Mouse (Mus musculus) T-helper 17 cell (primary cell): Measurements from ENCODE around the gene Dst.

Source experiments
- in situ Hi-C, 2 experiments: fragments of 300-600 bp; cut with MboI, MseI; formaldehyde crosslinking; loops; 1 replicate in 1 of 2; 2 replicates in 1 of 2; pipeline ENCODE4 v1.15.1; 2025; ENCODE audit warnings: high pct_unique_total_duplicates in 2 of 2

Dst gene

DNA sequence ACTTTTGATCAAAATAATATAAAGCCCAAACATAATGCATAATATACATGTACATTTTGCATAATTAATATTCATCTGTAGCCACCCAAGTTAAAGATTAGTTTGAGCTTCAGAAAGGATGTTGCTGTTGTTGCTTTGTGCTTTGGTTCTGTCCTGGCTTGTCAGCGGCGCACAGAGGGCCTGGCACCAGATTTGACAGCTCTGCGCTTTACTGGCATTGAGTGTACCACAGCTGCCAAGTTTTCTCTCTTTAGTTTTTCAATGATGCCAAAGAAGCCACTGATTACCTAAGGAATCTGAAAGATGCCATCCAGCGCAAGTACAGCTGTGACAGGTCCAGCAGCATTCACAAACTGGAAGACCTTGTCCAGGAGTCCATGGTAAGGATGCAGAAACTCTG lies 257.9 kb downstream of the Dst start:
- in situ Hi-C loops: no loop called here

DNA sequence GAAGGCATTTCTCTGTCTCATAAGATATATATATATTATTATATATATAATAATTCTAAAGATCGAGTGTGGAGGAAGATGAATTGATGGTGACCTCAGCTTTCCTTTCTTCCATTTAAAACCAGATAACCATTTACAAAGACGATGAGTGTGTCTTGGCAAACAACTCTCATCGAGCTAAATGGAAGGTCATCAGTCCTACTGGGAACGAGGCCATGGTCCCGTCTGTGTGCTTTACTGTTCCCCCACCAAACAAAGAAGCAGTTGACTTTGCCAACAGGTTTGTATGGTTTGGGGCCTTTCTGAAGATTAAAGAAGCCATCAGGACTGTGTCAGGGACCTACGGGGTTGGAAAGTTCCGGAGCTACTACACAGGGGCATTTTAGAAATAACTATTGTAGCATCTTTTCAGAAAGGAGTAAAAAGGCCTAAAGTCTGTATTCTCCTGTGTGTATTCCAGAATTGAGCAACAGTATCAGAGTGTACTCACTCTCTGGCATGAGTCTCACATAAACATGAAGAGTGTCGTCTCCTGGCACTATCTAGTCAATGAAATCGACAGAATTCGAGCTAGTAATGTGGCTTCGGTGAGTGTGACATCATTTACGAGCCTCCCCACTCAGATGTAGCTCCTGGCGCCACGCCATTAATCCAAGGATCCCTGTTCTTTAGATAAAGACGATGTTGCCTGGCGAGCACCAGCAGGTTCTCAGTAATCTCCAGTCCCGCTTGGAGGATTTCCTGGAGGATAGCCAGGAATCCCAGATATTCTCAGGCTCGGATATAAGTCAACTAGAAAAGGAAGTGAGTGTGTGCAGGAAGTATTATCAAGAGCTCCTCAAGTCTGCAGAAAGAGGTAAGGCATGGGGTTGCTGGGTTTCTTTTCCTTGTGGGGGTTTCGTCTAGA lies 259.4 kb downstream of the Dst start:
- in situ Hi-C loops: no loop called here

DNA sequence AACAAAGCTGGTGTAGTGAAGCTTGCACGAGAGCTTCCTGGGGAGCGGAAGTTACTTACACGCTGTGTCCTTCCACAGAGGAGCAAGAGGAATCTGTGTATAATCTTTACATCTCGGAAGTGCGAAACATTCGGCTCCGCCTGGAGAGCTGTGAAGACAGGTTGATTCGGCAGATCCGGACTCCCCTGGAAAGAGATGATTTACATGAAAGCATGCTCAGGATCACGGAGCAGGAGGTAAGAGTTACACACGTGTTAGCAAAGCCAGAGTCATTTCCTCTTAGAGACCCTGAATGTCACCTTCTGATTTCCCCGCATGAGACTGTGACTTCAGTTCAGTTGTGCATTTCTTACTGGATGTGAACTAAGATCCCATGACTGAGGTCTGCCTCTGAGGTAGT lies 261.1 kb downstream of the Dst start:
- in situ Hi-C loops: no loop called here

DNA sequence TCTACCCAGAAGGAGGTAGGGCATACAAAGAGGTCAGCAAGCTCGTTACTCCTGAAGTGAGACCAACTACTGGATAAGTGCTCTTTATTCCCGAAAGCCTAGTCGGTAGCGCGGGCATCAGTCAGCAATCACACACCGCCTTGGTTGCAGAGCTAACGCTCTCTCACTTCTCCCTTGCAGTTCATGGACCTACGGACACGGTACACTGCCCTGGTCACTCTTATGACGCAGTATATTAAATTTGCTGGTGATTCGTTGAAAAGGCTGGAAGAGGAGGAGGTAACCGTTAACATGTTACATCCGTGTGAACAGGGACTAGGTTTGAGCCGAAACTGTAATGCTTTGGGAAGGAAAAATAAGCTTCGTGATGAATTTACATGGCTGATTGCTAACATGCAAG lies 266.5 kb downstream of the Dst start:
- in situ Hi-C loops: no loop called here

DNA sequence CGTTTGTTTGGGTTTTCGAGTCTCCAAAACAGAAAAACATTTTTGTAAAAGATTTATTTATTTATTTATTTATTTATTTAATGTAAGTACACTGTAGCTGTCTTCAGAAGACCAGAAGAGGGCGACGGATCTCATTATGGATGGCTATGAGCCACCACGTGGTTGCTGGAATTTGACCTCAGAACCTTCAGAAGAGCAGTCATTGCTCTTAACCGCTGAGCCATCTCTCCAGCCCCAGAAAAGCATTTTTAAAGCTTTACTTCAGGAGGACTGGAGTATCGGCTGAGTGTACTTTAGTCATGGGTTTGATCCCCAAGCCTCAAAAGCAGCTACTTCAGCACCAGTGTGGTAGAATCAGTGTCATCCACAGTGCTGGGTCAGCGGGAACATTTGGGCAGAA lies 266.9 kb downstream of the Dst start:
- in situ Hi-C loops: no loop called here

DNA sequence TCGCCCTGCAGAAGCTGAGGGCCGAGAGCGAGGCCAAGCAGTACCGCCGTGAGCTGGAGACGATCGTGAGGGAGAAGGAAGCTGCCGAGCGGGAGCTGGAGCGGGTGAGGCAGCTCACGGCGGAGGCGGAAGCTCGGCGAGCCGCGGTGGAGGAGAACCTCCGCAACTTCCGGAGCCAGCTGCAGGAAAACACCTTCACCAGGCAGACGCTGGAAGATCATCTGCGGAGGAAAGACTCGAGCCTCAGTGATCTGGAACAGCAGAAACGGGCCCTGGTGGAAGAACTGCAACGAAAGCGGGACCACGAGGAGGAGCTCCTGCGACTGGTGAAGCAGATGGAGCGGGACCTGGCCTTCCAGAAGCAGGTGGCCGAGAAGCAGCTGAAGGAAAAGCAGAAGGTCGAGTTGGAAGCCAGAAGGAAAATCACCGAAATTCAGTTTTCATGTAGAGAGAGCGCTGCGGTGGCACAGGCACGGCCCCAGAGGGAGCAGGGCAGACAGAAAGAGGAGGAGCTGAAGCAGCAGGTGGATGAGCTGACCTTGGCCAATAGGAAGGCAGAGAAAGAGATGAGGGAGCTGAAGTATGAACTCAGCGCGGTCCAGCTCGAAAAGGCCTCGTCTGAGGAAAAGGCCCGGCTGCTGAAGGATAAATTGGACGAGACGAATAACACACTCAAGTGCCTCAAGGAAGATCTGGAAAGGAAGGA lies 270.1 kb downstream of the Dst start:
- in situ Hi-C loops: no loop called here

DNA sequence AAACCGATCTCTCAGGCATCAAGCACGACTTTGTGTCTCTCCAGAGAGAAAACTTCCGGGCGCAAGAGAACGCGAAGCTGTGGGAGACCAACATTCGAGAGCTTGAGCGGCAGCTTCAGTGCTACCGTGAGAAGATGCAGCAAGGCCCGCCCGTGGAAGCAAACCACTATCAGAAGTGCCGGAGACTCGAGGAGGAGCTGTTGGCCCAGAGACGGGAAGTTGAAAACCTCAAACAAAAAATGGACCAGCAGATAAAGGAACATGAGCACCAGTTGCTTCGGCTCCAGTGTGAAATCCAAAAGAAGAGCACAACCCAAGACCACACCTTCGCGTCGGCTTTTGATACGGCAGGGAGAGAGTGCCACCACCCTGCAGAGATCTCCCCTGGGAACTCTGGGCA lies 271.7 kb downstream of the Dst start:
- in situ Hi-C loops: loop anchor here in 1 of 2 experiments (10.0 kb wide), 1 partner anchor 125 kb away; no protein-coding TSS in a partner anchor

DNA sequence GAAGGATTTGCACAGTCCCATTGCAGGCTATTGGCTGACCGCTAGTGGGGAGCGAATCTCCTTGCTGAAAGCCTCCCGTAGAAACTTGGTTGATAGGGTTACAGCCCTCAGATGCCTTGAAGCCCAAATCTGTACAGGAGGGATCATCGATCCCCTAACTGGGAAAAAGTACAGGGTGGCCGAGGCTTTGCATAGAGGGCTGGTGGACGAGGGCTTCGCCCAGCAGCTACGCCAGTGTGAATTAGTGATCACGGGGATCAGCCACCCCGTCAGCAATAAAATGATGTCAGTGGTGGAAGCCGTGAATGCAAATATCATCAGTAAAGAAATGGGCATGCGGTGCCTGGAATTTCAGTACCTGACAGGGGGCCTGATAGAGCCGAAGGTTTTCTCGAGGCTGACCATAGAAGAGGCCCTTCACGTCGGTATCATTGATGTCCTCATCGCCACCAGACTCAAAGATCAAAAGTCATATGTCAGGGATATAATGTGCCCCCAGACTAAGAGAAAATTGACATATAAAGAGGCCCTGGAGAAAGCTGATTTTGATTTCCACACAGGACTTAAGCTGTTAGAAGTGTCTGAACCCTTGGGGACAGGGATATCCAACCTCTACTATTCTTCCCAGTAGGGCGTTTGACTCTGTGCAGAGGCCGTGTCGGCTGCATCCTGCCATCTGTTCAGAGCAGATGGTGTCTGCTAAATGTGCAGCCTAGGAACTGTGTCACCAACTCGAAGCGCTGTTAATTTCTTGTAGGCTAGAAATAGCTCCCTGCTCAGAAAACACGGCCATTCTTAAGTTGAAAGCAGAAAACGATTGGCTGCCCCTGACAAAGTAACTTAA lies 274.6 kb downstream of the Dst start:
- in situ Hi-C loops: loop anchor here in 1 of 2 experiments (10.0 kb wide), 1 partner anchor 128 kb away; no protein-coding TSS in a partner anchor

DNA sequence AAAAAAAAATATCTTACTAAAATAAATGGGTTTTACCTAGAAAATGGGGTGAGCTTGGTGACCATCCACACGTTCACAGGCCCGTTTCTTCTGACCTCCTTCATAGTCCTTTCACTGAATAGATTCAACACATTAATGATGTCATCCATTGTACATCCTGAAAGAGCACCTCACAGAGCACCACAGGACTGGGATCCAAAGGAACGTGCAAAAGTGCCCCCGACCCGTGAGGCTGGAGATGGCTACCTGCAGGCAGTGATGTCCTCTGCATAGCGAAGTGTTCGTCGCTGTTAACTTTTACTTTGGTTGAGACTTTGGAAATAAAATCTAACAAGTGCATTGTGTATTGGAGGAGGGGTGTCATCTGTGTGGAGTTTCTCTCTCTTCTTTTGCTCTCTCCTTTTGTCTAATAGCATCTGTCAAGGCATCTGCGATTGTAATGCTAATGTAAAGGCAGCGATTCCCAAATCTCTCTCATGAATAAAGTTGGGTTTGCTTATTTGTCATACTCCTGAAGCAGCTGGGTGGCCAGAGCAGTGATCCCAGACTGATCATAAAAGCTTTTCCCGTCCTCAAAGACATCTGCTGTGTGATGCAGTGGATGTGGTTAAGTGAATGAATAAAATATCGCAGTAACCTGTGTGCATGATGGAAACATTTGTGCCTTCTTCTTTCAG lies 275.4 kb downstream of the Dst start:
- in situ Hi-C loops: loop anchor here in 1 of 2 experiments (10.0 kb wide), 1 partner anchor 129 kb away; no protein-coding TSS in a partner anchor

DNA sequence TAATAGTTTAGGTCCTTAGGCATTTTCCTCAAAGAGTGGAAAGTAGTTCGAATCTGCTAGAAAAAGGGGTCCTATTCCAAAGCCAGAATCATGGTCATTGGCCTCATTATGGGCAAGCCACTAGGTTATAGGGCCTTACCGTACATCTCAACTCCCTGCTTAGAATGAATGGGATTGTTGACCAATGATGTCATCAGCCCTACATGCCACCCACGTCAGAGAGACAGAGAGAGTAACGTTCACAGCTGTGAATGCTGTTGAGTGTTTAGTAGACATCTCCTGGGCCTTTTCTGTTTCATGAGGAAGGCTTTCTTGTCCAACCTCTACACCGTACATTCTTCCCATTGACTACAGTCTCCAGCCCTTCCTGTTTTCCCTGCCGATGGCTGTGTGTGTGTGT lies 276.2 kb downstream of the Dst start:
- in situ Hi-C loops: loop anchor here in 1 of 2 experiments (10.0 kb wide), 1 partner anchor 129 kb away; no protein-coding TSS in a partner anchor

DNA sequence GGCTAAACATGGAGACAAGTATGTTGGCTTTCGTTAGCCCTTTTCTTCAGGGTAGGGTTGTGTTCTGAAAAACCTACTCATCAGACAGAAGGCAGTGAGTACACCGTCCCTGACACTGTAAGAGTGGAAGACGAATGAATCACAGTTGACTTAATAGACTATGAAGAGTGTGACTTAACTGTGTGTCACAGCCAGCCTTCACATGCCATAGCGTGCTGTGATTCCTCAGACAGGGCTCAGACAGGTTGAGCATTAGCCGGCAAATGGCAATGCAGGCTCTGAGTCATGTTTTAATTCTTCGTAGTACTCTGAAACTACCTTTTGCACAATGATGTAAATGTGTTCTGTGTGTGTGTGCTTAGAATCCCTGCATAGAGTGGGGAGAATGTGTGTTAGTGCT lies 278.0 kb downstream of the Dst start:
- in situ Hi-C loops: loop anchor here in 1 of 2 experiments (5.0 to 10.0 kb wide), 2 partner anchors 131 to 189 kb away; no protein-coding TSS in a partner anchor

DNA sequence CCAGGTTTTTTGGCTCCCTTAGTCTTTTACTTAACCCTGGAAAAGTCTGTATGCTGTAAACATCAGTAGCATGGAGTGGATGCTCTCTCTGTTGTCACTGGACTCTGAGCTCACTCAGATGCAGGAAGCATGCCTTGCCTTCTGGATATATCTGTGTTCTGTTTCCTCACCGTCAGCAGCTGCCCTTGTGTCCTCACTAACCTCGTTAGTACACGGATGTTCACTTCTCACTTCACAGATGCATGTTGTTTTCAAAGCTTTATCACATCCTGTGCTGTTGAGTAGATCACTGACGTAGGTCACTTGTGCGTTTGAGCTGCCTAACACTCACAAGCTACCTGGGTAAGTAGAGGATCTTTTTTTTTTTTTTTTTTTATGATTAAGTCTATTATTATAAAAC lies 279.5 kb downstream of the Dst start:
- in situ Hi-C loops: loop anchor here in 1 of 2 experiments (5.0 to 10.0 kb wide), 2 partner anchors 133 to 190 kb away; no protein-coding TSS in a partner anchor

DNA sequence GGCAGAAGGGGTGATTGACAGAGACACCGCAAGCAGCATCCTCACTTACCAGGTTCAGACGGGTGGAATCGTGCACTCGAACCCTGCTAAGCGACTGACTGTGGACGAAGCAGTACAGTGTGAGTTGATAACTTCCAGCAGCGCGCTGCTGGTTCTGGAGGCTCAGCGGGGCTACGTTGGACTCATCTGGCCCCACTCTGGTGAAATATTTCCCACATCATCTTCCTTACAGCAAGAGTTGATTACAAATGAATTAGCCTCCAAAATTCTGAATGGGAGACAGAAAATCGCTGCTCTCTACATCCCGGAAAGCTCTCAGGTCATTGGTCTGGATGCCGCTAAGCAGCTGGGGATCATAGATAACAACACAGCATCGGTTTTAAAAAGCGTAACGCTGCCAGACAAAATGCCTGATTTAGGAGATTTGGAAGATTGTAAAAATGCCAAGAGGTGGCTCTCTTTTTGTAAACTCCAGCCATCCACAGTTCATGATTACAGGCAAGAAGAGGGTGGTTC lies 280.8 kb downstream of the Dst start:
- in situ Hi-C loops: loop anchor here in 1 of 2 experiments (5.0 to 10.0 kb wide), 2 partner anchors 134 to 191 kb away; no protein-coding TSS in a partner anchor

DNA sequence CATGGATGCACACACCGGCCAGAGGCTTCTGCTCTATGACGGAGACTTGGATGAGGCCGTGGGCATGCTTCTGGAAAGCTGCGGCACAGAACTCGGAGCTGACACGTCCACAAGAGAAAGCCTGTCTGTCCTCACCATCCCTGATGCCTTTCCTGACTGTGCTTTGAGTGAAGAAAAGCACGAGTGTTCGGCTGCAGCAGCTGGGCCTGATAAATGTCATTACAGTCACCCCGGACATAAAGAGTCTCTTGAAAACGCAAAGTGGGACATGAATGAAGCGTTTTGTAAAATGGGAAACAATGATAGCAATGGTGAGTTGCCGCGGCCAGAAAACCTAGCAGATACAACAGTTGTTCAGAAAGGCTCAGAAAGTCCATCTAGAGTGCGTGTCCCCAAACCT lies 281.3 kb downstream of the Dst start:
- in situ Hi-C loops: loop anchor here in 1 of 2 experiments (5.0 to 10.0 kb wide), 2 partner anchors 135 to 192 kb away; no protein-coding TSS in a partner anchor

DNA sequence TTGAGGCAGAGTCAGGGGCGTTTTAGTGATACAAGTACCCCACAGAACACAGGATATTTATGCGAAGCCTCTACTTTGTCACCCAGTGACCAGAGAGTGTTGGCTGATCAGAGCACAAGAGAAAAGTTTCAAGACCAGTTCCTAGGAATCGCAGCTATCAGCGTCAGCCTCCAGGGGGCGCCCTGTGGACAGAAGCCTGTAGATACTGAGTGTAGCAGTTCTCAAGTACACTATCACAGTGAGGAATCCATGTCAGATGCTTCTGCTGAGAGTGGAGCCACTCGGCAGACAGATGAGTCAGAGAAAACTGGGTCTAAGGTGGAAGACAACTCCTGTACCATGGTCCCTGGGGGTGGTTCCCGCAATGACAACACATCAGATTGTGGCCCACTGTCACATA lies 281.9 kb downstream of the Dst start:
- in situ Hi-C loops: loop anchor here in 1 of 2 experiments (5.0 to 10.0 kb wide), 2 partner anchors 135 to 193 kb away; no protein-coding TSS in a partner anchor

DNA sequence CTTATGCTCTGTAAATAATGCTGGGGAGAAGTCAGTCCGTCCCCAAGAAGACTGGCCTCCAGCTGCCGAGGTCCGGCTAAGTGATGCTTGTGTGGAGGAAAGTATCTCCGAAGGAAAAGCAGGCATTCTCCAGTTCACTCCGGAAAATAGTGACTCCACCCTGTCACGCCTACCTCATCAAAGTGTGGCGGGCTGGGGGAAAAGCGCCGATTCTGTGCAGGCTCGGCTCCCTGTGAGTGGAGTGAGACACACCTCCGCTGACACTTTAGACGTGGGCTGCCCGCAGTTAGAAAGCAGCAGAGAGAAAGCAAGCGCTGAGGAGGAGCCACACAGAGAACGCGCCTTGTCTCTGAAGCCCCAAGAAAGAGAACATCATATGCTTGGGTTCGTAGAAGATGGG lies 284.1 kb downstream of the Dst start:
- in situ Hi-C loops: no loop called here

DNA sequence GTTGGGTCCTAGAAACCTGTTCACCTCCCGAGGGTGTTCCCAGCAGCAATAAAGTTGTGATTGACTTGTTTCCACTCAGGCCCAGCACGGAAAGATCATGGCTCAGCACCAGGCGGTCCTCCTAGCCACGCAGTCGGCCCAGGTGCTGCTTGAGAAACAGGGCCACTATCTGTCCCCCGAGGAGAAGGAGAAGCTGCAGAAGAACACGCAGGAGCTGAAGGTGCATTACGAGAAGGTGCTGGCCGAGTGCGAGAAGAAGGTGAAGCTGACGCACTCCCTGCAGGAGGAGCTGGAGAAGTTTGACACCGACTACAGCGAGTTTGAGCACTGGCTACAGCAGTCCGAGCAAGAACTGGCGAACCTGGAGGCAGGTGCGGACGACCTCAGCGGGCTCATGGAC lies 292.8 kb downstream of the Dst start:
- in situ Hi-C loops: no loop called here

DNA sequence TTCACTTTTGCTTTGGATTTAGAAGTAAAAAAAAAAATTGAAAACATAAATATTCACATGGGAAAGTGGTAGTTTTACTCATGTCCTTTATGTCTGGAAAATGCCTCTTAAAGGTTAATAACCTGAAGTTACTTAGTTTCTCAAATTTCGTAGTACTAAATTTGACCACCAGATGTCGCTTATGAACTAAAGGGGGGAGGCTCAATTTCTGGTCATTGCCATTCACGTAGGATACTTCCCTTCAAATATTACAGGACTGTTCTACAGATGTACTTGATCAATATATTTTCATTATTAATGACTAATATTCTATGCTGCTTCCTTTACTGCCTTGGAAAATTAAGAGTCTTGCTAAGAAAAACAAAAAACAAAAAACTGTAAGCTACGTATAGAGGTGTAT lies 293.5 kb downstream of the Dst start:
- in situ Hi-C loops: no loop called here

DNA sequence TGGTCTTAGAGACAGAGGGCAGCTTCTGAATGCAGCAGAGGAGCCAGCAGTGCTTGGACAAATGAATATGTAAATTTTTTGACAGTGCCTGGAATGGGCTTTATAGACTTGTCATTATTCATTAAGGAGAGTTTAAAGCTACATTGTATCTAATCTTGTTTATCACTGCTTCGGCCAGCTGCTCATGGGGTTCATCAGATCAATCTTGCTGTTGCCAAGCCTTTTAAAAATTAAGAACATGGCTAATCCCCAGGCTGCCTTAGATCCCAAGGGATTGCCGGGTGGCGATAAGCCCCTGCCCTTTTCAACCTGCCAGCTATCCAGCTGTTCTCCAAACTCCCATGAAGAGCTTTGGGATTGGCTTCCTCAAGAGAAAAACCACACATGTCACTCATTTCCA lies 303.7 kb downstream of the Dst start:
- in situ Hi-C loops: loop anchor here (5.0 kb wide), 3 partner anchors 191 to 386 kb away; no protein-coding TSS in a partner anchor

DNA sequence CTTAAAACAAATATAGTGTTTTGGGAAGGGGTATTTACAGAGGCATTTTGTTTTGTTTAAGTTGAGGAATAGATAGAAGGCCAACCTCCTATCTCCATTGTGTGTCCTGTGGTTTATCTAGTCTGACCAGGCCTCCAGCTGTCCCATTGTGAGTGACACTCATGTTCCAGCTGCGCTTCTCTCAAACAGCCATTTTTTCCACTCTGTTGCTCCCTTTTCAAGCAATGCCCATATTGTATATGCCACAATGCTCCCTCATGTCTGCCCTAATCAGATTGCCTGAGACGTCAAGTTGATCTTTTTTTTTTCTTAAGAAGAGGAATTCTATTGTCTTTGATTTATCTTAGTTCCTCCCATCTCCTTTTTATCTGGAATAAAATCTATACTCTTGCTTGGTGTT lies 308.4 kb downstream of the Dst start:
- in situ Hi-C loops: no loop called here
